Comparison of ENCODE assay signal across 8 mouse cellular contexts in genomic region chr16:87354748-87355147, GRCm38 (mm10). TPM values are rescaled to one million over a fixed set of nuclear protein-coding genes. Genes with fewer than 3 reads are reported as not detected.
A peak's percentile ranks its signal among the peaks of the same experiment; 100 is the strongest.
DNase-seq lines count a peak whose midpoint lies in the region; ATAC-seq lines count a peak whose summit lies in the region.

No protein-coding gene starts in this region.

- peaks cover 5% of the 10 kb centered on the region for H3K4me1 ChIP-seq in heart, embryonic 16.5 days (ENCODE audit: control insufficient read depth, insufficient read depth, low read length)
- H3K4me1 ChIP-seq in hindbrain, embryonic 13.5 days (replicated peaks), result no peaks in the 10 kb centered on the region; the same call in 1 of the 2 replicates
- H3K4me1 ChIP-seq in midbrain, embryonic 12.5 days, result 0 out of 2 replicates have a peak, but pooled peaks cover 2% of the 10 kb centered on the region

- H3K27me3 ChIP-seq in heart, embryonic 16.5 days (ENCODE audit: control insufficient read depth, insufficient read depth, low read length), result no peaks in the 10 kb centered on the region
- peaks cover 5% of the 10 kb centered on the region; the same call in 1 of the 2 replicates for H3K27me3 ChIP-seq in hindbrain, embryonic 13.5 days
- H3K27me3 ChIP-seq in midbrain, embryonic 12.5 days, result peaks cover 5% of the 10 kb centered on the region; the same call in 1 of the 2 replicates

- no peak for ATAC-seq in heart, embryonic 16.5 days (replicated peaks; ENCODE audit: extremely low read depth, insufficient read depth, low FRiP score)
- ATAC-seq in hindbrain, embryonic 13.5 days (ENCODE audit: low FRiP score), result peak; percentile 29
- no peak for ATAC-seq in midbrain, embryonic 12.5 days (ENCODE audit: low FRiP score, low read depth)

- no peak for DNase-seq in heart, postnatal 25 days (ENCODE audit: low spot score)
- DNase-seq in brain, adult 2 months (ENCODE audit: low read depth, low spot score), result peak; percentile 5
- no peak for DNase-seq in thymus, postnatal 14 days
- no peak for DNase-seq in layer of hippocampus, postnatal 36 days
- no peak for DNase-seq in right cerebral cortex, adult 2 months (ENCODE audit: low spot score in 2 of 2)

- no peaks in the 10 kb centered on the region for H3K9me3 ChIP-seq in heart, embryonic 16.5 days (replicated peaks; ENCODE audit: control insufficient read depth, low read length)
- 0 out of 2 replicates have a peak, but pooled peaks cover 5% of the 10 kb centered on the region for H3K9me3 ChIP-seq in hindbrain, embryonic 13.5 days
- H3K9me3 ChIP-seq in midbrain, embryonic 12.5 days, result no peaks in the 10 kb centered on the region

- intact Hi-C loops in heart, postnatal 25 days (cut with DNase I), result no loop called here

- H3K36me3 ChIP-seq in heart, embryonic 16.5 days (ENCODE audit: control insufficient read depth, insufficient read depth), result peaks cover 26% of the 10 kb centered on the region
- H3K36me3 ChIP-seq in hindbrain, embryonic 13.5 days, result peaks cover 26% of the 10 kb centered on the region
- H3K36me3 ChIP-seq in midbrain, embryonic 12.5 days, result peaks cover 21% of the 10 kb centered on the region

- H3K9ac ChIP-seq in heart, embryonic 16.5 days (ENCODE audit: low read length), result peak overlapping the region; percentile 91
- 0 out of 2 replicates have a peak overlapping the region, but pooled peaks have one; percentile 76 for H3K9ac ChIP-seq in hindbrain, embryonic 13.5 days
- H3K9ac ChIP-seq in midbrain, embryonic 12.5 days (replicated peaks), result peak overlapping the region; percentile 58; the same call in 1 of the 2 replicates

- 78% methylated on average over 7 of the region's 7 CpGs for WGBS in heart, embryonic 16.5 days
- WGBS in hindbrain, embryonic 13.5 days, result 85% methylated on average over 7 of the region's 7 CpGs
- WGBS in midbrain, embryonic 12.5 days, result 84% methylated on average over 7 of the region's 7 CpGs

- H3K4me2 ChIP-seq in heart, embryonic 16.5 days (ENCODE audit: low read depth, low read length), result peak overlapping the region; percentile 61
- peak overlapping the region; percentile 58 for H3K4me2 ChIP-seq in hindbrain, embryonic 13.5 days
- H3K4me2 ChIP-seq in midbrain, embryonic 12.5 days (replicated peaks), result peak overlapping the region; percentile 55

- peak overlapping the region; percentile 99 for H3K27ac ChIP-seq in heart, embryonic 16.5 days (ENCODE audit: low read length)
- peak overlapping the region; percentile 93; the same call in 1 of the 2 replicates for H3K27ac ChIP-seq in hindbrain, embryonic 13.5 days
- no peak overlapping the region for H3K27ac ChIP-seq in midbrain, embryonic 12.5 days (replicated peaks)

- H3K4me3 ChIP-seq in heart, embryonic 16.5 days (ENCODE audit: low read length), result peak overlapping the region; percentile 86
- H3K4me3 ChIP-seq in hindbrain, embryonic 13.5 days, result peak overlapping the region; percentile 65
- peak overlapping the region; percentile 58 for H3K4me3 ChIP-seq in midbrain, embryonic 12.5 days

RNA-seq across cellular contexts. Expression of gene N6amt1, which starts 0.8 kb away (rescaled TPM):
- 23.9 and 24.3 TPM in 2 replicates for polyA plus RNA-seq in heart, embryonic 16.5 days (2015; fragmentation: Nextera tagmentation; extraction: Ambion mirVana)
- total RNA-seq in heart, postnatal 25 days (2021), result 10 to 100 TPM; 16.0 to 17.2 TPM
- polyA plus RNA-seq in hindbrain, embryonic 13.5 days (2015; fragmentation: Nextera tagmentation; extraction: Ambion mirVana), result 22.5 and 23.5 TPM in 2 replicates
- polyA plus RNA-seq in midbrain, embryonic 12.5 days (2016; fragmentation: Nextera tagmentation; extraction: Ambion mirVana), result 19.3 and 19.8 TPM in 2 replicates
- 10 to 100 TPM; 18.9 to 20.0 TPM for total RNA-seq in layer of hippocampus, postnatal 36 days (2021)
